Mouse (Mus musculus) layer of hippocampus, postnatal 36 days (tissue): ENCODE data around the gene Copg1. TPM values are rescaled to one million over a fixed set of nuclear protein-coding genes. Genes with fewer than 3 reads are reported as not detected.

Experiments used
- total RNA-seq, 2 experiments: library from RNA; stranded (reverse); gene quantifications; 2 replicates each; pipeline ENCODE4 v1.2.3; 2021

Copg1 gene
- total RNA-seq, 2 experiments from 2014 or later = 238 to 252 TPM

Other genes with a start within 250 kb of the Copg1 start
- 1 to 10 TPM; 6.2 to 6.5 TPM for gene Aplf, start 215.6 kb upstream of the Copg1 start, total RNA-seq
- 1 to 10 TPM; 3.8 to 5.8 TPM for gene Efcc1, start 156.9 kb upstream of the Copg1 start, total RNA-seq
- 1 to 10 TPM in 1 of 2 experiments, under 1 TPM in 1; 0.82 to 1.5 TPM for gene Gp9, start 109.7 kb upstream of the Copg1 start, total RNA-seq
- 10 to 100 TPM; 15.5 to 16.7 TPM for gene Rab43, start 75.7 kb upstream of the Copg1 start, total RNA-seq
- gene Gm45140, start 52.0 kb upstream of the Copg1 start, total RNA-seq = 1 to 10 TPM; 1.8 to 3.4 TPM
- 10 to 100 TPM; 29.6 to 30.0 TPM for gene Isy1, start 49.0 kb upstream of the Copg1 start, total RNA-seq
- gene Cnbp, start 36.7 kb upstream of the Copg1 start, total RNA-seq = 100 to 1,000 TPM; 254 to 269 TPM
- gene Hmces, start 26.1 kb downstream of the Copg1 start, total RNA-seq = 10 to 100 TPM; 24.3 to 28.4 TPM
- gene H1fx, start 93.8 kb downstream of the Copg1 start, total RNA-seq = 10 to 100 TPM; 63.5 to 71.7 TPM
- 100 to 1,000 TPM; 312 to 316 TPM for gene Rab7, start 157.5 kb downstream of the Copg1 start, total RNA-seq
- 100 to 1,000 TPM; 185 to 192 TPM for gene Rpn1, start 196.7 kb downstream of the Copg1 start, total RNA-seq